Mouse (Mus musculus): ENCODE data around the gene Prkd3.
A peak's percentile ranks its signal among the peaks of the same experiment; 100 is the strongest.

Prkd3 gene

DNA sequence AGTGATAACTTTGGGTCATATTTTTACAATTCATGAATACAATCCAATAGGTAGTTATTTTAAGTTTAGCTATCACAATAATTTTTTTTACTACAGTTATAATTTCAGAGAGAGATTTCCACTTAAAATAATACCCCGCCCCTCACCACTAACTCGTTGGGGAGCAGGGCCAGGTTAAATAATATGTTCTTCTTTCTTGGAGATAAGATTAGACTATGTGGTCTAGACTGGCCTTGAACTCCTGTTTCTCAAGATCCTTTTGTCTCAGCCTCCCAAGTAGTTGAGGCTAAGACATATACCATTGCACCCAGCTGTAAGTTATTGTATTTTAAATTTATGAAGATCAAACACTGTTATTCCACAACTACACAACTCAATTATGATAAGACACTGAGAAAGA lies 7.0 kb downstream of the Prkd3 start:
- no peak for DNase-seq (ENCODE audit: extremely low read depth, low read depth)

DNA sequence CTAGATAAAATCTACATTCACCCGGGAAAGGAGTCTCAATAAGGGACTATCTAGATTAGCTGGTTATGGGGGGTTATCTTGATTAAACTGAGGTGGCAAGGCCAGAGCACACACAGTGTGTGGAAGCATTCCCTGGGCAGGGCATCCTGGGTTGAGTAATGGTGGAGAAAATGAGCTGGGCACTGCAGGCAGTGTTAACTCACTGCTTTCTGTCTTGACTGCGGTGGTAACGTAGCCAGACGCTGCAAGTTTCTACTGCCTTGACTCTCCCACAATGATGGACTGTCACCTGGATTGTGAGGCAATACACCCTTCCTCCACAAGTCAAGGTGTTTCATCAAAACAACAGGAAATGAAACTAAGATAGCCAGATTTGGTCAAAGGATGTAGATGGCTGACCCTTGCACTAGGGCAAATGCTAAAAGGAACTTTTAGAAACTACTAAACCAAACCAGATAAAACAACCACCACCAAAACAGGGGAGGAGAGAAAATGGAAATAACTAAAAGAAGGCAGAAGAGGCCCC lies 20.8 kb downstream of the Prkd3 start:
- no peak for DNase-seq (ENCODE audit: extremely low read depth, low read depth)

DNA sequence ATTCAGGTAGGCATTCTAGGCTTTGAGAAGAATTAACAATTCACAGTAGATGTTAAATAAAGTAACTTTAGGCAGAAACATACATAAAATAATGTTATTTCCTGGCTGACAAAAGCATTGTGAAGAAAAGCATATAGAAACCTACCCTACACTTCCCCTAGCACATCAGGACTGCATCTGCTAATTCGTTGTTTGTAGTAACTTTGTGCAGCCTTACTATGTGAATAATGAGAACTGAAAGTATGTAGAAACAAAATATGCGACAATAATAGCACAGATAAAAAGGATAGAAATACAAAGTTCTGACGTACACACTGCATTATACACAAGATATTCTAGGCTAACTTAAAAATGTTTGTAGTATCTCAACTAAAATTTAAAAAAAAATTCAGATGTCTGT lies 21.4 kb downstream of the Prkd3 start:
- DNase-seq (ENCODE audit: extremely low read depth, low read depth), result no peak

DNA sequence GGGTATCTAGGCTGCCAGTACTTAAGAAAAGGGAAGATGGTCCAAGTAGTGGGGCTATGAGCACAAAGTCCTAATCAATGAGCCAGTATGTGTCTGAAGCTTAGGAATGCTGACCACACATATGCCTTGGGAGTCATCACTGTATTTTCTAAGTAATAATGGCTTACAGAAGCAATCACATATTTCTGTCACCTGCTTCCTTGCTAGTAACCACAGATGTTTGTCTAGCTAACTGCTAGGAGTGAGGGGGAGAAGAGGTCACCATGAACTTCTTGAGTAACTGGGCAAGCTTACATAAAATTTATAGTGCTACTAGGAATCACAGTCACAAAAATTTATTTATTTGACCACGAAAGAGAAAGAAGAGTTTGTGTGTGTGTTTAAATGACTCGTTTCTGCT lies 22.5 kb downstream of the Prkd3 start:
- no peak for DNase-seq (ENCODE audit: extremely low read depth, low read depth)

DNA sequence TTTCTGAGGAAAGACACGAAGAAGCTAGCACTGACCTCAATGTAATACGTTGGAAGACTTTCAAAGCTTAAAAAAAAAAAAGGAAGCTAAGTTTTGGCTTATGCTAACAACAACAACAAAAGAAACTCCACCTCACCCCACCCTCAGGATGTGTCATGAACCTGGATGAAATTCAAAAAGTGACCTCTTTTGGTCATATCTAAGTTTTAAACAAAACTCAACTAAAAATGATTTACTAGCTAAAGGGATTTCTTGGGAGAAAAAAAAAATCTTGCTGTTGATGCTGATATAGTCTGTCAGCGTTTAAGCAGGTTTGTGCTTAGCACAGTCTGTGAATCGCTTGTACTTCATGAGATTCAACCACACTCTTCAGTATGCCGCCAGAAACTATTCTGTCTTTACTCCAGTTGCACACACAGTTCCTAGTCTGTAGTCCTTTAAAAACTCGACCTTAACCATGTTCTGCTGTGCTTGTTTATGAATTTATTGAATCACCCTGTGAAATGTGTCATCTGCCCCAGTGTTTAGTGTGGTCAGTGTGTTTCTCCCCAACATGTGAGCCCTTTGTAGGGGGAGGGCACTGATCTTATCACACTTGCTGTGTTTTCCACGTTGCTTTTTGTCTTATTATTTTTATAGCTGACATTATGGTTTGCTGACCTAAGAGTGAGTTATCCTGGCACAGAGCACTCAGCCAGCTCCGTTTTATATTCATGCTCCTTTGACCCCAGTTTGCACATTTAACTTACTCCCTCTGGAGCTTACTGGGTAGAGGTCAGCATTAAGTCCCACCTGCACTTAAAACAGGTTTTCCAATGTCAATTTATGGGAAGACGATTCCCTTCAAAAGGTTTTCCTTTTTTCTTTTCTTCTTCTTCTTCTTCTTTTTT lies 25.4 kb downstream of the Prkd3 start:
- DNase-seq (ENCODE audit: extremely low read depth, low read depth), result no peak

DNA sequence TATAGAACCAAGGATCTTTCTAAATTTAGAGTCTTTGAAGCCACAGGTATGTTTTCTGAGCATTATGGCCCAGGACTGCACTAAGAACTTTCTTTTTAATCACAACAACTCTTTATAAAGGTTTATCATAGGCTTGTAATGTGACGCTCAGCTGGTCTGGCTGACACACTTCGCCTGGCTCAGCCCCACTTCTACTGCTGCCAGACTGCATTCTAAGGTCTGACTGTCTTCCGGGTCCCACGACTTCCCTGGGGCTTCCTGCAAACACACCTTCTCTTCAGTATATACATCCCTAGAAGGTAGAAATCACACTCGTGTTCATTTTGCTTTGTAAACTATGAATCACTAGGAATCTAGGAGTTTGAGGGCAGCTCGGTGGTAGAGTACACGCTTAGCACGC lies 26.2 kb downstream of the Prkd3 start:
- DNase-seq (ENCODE audit: extremely low read depth, low read depth), result no peak

DNA sequence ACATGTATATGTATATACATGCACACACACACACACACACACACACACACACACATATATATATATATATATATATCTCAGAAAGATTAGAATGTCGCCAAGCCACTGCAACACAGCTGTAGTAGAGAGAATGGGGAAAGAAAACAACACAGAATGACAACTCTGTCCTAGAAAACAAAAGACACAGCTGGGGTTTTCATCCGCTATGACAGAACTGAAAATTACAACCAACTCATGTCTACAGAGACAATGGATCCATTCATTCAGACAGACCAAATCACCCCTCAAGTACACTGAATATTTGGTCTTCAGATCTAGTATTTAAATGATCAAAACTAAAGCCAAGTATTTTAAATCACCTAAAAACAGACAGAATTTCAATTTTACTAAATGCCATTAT lies 26.9 kb downstream of the Prkd3 start:
- DNase-seq (ENCODE audit: extremely low read depth, low read depth), result no peak

DNA sequence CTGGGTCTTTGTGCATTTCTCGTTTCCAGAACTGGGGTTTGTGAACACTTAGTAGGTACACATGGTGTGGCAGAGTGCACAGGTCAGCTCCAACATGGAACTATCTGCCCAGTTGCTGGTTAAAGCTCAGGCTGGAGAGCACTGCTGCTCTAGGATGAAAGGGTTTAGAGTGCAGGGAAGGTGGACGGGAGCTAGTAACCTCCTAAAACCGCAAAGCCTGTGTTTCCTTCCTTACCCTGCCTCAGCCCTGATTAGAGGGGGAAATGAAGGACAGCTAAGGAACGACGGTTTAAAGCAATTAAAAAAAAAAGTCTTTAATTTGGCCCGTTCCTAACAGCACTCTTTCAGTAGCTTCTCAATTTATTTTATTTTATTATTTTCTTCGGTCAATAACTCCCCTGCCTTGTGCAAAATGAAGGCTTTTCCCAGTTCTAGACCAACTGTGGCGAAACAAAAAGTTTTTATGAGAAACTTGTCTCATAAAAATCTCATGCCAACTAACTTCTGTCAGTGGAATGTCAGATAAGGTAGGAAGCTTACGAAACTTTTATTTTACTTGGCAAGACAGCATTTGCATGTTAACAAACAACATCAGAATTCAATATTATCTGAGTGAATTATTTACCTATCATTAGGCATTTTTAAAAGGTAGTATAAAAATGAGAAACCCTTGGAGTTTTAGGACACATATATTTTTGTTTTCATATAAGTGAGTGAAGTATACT lies 28.2 kb downstream of the Prkd3 start:
- DNase-seq (ENCODE audit: extremely low read depth, low read depth), result no peak

DNA sequence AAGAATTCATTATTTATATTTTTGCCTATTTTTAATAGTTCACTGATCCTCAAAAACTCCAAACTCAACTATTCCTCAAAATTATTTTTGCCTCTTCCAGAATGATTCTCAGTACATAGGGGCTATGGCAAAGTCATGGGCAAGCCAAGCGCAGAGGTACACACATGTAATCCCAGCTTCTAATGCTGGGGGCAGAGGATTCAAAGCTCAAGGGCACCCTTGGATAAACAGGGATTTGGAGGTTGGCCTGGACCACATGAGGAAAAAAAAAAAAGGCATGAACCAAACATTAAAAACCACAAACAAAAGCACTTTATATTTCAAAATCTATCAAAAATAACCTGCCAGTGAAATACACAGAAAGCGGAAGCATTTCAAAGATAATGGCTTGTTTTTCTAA lies 29.1 kb downstream of the Prkd3 start:
- no peak for DNase-seq (ENCODE audit: extremely low read depth, low read depth)

DNA sequence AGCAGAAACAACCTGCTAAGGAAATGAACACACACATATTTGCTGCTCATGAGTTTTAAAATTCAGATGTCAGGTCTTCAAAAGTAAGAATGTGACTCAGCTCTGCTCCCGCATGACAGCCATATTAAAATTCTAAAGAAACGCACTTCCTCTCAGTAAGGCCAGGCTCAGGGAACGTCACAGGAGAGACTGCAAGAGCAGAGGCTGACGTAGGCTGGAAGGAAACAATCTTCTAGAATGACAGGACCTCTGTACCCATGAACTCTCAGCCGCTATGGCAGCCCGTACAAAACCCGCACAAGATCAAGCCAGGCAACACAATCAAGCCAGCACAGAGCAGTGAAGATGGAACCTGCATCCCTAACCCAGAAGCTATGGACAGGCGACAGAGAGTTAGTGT lies 31.6 kb downstream of the Prkd3 start:
- no peak for DNase-seq (ENCODE audit: extremely low read depth, low read depth)

DNA sequence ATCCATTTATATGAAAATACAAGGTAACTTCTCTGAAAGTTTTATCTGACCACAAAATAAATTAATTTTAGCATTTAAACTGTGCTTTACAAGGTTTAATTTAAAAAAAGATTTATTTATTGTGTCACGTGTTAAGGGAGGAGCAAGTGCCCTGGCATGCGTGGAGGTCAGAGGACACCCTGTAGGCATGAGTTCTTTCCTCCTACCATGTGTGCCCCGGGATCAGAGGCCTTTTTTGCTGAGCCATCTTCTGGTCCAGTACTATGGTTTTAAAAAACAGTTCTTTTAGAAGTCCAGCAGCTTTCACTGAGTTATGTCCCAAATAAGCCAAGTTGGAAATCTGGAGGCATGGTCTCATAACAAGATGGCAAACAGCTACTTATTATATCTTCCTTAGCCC lies 36.9 kb downstream of the Prkd3 start:
- no peak for DNase-seq (ENCODE audit: extremely low read depth, low read depth)

DNA sequence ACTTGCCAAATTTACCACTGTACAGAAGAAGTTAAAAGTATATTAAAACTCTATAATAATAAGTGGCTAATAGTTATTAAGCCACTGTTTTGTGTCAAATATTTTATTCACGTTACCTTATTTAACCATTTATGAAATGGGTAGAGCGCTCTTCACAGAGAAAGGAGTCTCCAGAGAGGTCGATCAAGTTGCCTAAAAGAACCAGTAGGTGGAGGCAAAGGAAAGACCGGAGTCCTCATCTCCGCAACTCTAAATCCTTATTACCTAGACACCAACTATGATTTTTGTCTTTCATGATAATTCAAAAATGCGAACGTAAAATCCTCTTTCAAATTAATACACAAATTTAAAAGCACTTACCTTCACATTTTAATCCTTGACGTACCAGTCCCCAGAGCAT lies 37.5 kb downstream of the Prkd3 start:
- no peak for DNase-seq (ENCODE audit: extremely low read depth, low read depth)

DNA sequence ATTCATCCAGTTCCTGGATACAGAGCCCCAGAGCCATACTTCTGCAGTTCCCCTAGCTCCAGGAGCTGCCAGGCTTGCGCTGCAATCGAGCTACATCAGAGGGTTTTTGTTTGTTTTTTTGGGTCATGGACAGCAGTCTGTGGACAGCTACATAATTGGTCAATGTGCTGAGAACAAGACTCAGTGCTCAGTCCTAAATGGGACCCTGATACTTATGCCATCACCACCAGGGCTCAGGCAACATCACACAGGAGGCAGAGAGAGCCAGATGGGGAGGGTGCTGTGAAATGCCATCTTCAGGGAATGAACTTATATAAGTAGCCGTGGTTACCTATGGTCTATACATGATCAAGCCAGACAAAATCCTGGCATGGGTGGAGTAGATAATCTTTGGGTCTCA lies 52.1 kb downstream of the Prkd3 start:
- no peak for DNase-seq (ENCODE audit: extremely low read depth, low read depth)

DNA sequence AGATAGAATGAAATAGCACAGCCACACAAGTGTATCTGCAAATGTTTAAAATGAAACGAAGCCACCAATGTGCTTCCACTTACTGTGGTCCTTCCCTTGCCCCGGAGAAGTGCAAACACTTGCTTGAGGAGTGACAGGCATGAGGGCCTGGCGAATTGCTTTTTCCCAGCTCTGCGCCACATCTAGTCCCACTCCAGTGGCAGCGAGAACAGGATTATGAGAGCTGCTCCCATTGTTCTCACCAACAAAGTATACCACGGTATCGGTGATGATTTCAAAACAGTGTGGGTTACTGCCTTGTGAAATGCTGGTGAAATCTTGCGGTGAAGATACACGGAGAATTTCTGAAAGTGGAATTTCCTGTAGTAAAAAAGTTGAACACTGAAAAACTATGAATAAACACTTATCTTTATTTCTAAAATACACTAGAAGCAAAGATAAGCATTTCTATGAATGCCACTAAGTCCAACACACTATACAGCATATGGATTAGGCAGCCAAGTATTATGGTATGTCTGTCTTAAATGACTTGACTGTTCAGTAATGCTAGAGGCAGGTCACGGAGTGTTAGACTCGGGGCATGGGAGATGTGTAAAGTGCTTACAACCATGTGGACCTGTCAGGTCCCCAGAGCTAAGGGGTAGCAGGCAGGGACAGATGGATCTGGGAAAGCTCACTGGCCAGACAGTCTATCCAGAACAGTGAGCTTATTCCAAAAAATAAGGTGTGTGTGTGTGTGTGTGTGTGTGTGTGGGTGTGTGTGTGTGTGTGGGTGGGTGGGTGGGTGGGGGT lies 54.3 kb downstream of the Prkd3 start:
- no peak for DNase-seq (ENCODE audit: extremely low read depth, low read depth)

DNA sequence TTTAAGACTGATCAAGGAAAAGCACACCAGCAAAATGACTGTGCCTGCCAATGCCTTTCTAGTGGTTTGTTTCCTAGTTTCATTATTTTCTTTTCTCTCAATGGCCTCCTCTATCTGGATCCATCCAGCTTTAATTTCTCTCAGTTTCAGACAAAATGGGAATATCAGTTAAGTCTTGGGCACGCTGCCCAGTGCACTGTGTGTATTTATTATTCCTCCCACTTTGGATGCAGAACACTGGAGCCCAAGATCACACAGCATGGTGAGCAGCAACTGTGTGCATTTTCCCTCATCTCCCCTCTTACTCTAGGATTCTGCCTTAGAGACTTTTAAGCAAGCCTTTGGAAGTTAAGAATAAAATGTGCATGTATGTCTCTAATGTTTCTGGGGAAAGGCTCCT lies 56.2 kb downstream of the Prkd3 start:
- no peak for DNase-seq (ENCODE audit: extremely low read depth, low read depth)

DNA sequence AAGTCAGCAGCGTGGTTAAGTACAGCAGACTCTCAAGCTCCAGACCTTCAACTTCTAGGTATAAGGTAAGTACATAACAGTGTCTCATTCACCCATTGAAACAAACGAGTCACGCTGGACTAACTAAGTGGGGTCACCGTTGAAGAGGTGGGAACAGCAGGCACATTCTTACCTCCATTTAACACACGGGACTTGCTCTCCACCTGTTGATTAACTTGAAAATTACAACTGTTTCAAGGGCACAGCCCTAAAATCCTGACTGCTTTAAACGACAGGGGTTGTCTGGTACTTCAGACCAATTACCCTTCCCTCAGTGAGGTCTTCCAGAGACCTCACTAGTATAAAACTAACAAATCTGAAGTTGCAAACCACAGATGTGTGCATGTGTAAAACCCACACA lies 61.1 kb downstream of the Prkd3 start:
- DNase-seq (ENCODE audit: extremely low read depth, low read depth), result no peak

DNA sequence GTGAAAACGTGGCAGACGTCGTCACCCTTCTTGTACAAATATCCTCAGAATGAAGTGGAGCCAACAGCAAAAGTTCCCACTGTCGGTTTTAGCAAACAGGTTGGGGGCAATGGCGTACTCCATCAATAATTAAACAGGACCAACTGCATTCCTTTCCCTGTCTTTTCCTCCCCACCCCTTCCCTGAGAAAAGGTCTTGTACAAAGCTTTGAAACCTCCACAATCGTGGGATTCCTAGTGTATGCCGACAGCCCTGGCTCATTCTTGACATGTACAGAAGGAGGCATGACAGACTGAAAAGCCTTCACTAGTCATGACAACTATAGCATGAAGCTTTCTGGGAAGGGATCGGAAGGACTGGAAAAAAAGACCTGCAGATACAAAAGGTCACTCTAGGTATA lies 67.4 kb downstream of the Prkd3 start:
- DNase-seq (ENCODE audit: extremely low read depth, low read depth), result no peak

DNA sequence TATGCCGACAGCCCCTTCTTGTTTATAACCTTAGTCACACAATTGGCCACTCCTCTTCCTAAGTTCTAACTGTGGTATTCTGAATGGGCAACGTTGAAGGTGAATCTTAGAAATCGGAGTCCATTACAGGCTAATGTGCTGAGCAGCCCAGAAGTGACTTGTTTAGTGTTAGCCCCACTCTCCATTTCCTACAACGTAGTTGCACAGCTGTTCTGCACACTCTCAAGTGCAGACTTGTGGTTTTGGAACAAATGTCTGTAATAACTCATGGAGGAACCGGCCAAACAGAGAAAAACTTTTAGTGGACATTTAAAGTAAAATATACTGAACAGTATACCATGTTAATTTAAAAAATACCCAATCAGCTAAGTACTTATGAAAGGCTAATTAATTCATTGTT lies 68.5 kb downstream of the Prkd3 start:
- DNase-seq (ENCODE audit: extremely low read depth, low read depth), result no peak

DNA sequence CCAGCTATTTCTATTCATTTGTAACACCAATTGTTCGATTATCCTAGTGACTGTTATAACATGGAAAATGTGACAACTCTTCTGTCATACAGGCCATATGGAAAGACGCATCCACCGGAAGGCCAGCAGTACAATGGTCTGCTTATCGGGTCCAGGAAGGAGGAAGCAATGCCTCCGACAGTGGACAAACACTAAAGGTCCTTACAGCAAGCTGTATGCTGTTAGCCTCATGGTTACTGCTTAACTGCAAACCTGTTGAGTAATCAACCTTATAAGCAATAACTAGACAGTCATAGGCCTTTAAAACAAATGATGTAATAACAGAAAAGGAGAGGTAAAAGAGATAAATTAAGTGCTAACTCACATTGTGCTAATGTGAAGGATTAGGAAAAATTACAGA lies 69.4 kb downstream of the Prkd3 start:
- no peak for DNase-seq (ENCODE audit: extremely low read depth, low read depth)

DNA sequence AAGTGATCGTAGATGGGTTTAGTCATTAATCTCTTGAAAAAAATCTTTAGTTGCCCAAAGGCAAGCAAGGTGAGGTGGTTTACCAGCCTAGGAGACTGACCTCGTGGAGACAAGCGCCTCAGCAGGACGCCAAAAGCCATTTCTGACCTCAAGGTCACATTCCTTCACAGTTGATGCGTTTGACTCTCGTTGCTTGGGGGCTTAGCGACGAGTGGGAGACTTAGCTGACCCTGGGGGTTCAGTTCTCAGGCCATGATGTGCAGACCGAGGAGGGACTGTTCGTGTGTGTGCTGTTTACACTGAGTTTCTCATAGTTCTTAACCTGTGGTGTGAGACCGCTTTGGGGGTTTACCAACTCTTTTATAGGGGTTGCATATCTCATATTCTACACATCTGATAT lies 78.0 kb downstream of the Prkd3 start:
- no peak for DNase-seq (ENCODE audit: extremely low read depth, low read depth)

DNA sequence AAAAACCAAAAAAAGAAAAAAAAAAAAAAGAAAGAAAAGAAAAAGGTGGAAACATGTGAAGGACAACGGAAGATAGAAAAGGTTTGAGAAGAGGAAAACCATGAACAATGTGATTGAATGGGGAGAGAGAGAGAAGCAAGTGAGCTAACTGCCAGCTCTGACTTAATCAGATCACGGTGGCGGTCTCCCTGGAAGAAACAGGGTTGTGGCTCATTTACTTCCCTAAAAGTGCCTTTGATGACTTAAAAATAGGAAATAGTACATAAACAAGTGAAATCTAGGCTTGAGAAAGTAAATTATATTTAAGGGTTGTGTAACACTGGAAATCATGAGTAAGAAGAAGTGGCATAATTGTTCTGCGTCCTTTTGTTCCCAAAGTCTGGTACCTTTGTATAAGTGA lies 81.7 kb downstream of the Prkd3 start:
- DNase-seq (ENCODE audit: extremely low read depth, low read depth), result peak; percentile 62
